Mouse (Mus musculus): ENCODE data around the gene Ddx59. TPM values are rescaled to one million over a fixed set of nuclear protein-coding genes. Genes with fewer than 3 reads are reported as not detected.

Gene Ddx59
- polyA plus RNA-seq, 1 experiment from 2014 or later, result 19.2 TPM

DNA sequence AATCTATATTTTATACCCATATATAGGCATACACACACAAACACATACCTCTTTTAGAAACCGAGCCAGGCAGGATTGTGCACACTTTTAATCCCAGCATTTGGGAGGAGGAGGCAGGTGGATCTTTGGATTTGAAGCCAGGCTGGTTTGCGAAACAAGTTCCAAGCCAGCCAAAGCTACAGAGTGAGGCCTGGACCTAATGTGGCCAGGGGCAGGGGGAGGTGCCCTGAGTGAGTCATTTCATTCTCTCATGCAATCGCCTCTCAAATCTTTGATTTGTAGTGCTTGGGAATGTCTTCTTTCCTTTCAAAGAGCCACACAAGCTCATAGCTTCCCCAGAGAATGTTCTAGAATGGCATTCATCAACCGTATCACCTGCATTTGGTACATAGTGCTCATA lies 54.3 kb downstream of the Ddx59 start:
- WGBS, result 90% methylated on average over 4 of the region's 4 CpGs
- no peak for ATAC-seq (ENCODE audit: insufficient number of reproducible peaks, low FRiP score, low TSS enrichment, low read depth)
- Histone ChIP-seq H3K9me3 (ENCODE audit: control insufficient read depth, low read length) (no peaks in the 10 kb centered on the region), H3K4me3 (ENCODE audit: low read depth, low read length) (no peak overlapping the region), H3K27ac (replicated peaks; ENCODE audit: low read depth, low read length) (no peak overlapping the region), H3K27me3 (ENCODE audit: control insufficient read depth, insufficient read depth, low read length) (no peaks in the 10 kb centered on the region), H3K4me1 (ENCODE audit: control insufficient read depth, insufficient read depth, low read length) (peaks cover 6% of the 10 kb centered on the region), H3K36me3 (ENCODE audit: control insufficient read depth, insufficient read depth, low read length) (peaks cover 7% of the 10 kb centered on the region; the same call in 1 of the 2 replicates), H3K4me2 (ENCODE audit: low read depth, severe bottlenecking) (no peak overlapping the region), H3K9ac (ENCODE audit: low read length) (no peak overlapping the region)
- no peak for DNase-seq (ENCODE audit: low spot score)

DNA sequence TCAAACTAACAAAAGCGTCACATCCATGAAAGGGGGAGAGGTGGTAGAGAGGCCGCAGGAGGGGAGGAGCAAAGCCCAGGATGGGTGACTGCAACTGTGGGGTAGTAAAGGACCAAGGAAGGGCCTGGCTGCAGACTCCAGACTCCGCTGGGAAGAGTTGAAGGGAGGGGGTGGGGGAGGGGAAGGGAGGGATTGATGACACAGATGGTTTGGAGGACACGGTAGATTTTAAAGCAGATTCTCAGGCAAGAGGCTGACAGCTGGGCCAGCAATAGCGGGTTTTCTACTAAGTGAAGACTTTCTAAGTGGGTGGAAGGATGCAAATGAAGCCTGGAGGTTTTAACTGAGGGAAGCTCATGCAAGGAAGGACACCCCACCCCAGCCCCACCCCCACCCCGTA lies 55.4 kb downstream of the Ddx59 start:
- peaks cover 7% of the 10 kb centered on the region; the same call in 1 of the 2 replicates for H3K36me3 ChIP-seq (ENCODE audit: control insufficient read depth, insufficient read depth, low read length)
- ATAC-seq (ENCODE audit: insufficient number of reproducible peaks, low FRiP score, low TSS enrichment, low read depth), result no peak
- no peak for DNase-seq (ENCODE audit: low spot score)
- no peak overlapping the region for H3K9ac ChIP-seq (ENCODE audit: low read length)
- H3K27me3 ChIP-seq (ENCODE audit: control insufficient read depth, insufficient read depth, low read length), result no peaks in the 10 kb centered on the region
- H3K9me3 ChIP-seq (ENCODE audit: control insufficient read depth, low read length), result no peaks in the 10 kb centered on the region
- H3K4me2 ChIP-seq (ENCODE audit: low read depth, severe bottlenecking), result no peak overlapping the region
- WGBS, result 13% methylated on average over 6 of the region's 6 CpGs
- no peak overlapping the region for H3K4me3 ChIP-seq (ENCODE audit: low read depth, low read length)
- H3K4me1 ChIP-seq (ENCODE audit: control insufficient read depth, insufficient read depth, low read length), result peaks cover 6% of the 10 kb centered on the region
- no peak overlapping the region for H3K27ac ChIP-seq (replicated peaks; ENCODE audit: low read depth, low read length)

Other genes with a start within 250 kb of the Ddx59 start
- gene Mroh3, start 202.4 kb upstream of the Ddx59 start, polyA plus RNA-seq (2014; fragmentation: Nextera tagmentation; extraction: Ambion mirVana), result 0.33 and 0.40 TPM in 2 replicates
- 26.8 and 27.8 TPM in 2 replicates for gene Inava, start 181.0 kb upstream of the Ddx59 start, polyA plus RNA-seq (2014; fragmentation: Nextera tagmentation; extraction: Ambion mirVana)
- not detected in 2 replicates for gene Gpr25, start 154.4 kb upstream of the Ddx59 start, polyA plus RNA-seq (2014; fragmentation: Nextera tagmentation; extraction: Ambion mirVana)
- gene Camsap2, start 69.2 kb upstream of the Ddx59 start, polyA plus RNA-seq (2014; fragmentation: Nextera tagmentation; extraction: Ambion mirVana), result 20.1 and 20.6 TPM in 2 replicates
- gene Kif14, start 51.1 kb downstream of the Ddx59 start, polyA plus RNA-seq (2014; fragmentation: Nextera tagmentation; extraction: Ambion mirVana), result 9.7 and 9.9 TPM in 2 replicates
- 38.6 and 42.2 TPM in 2 replicates for gene Zfp281, start 209.6 kb downstream of the Ddx59 start, polyA plus RNA-seq (2014; fragmentation: Nextera tagmentation; extraction: Ambion mirVana)

Data from limb, embryonic 11.5 days (tissue).